ENCODE assay signal across 16 mouse cellular contexts in genomic region chr12:41878972-41879371, GRCm38 (mm10).
"Had no signal": no experiment of that assay in that cellular context is flagged by ENCODE, and none has a peak within 500 bp of the region (broad histone marks: within the 10 kb centered on the region; RNA-seq: fewer than 3 reads in every experiment).

No protein-coding gene starts in this region.

- H3K4me3 ChIP-seq: neural tube, embryonic 13.5 days; neural tube, embryonic 15.5 days; stomach, embryonic 15.5 days had no signal

- DNase-seq: retina, postnatal 1 day; right cerebral cortex, adult 18-20 months; right cerebral cortex, postnatal 14 days; right cerebral cortex, postnatal 25 days; right cerebral cortex, postnatal 4 days; spleen, adult 18-20 months; thymus, adult 18-20 months; thymus, adult 2 months; thymus, postnatal 14 days; thymus, postnatal 25 days; thymus, postnatal 36 days; thymus, postnatal 4 days had no signal

- H3K27ac ChIP-seq: neural tube, embryonic 13.5 days; neural tube, embryonic 15.5 days; stomach, embryonic 15.5 days; stomach, postnatal 0 days had no signal

- H3K36me3 ChIP-seq: neural tube, embryonic 13.5 days; neural tube, embryonic 15.5 days; stomach, embryonic 15.5 days had no signal

- H3K9ac ChIP-seq: neural tube, embryonic 13.5 days; neural tube, embryonic 15.5 days; stomach, embryonic 15.5 days had no signal

- H3K27me3 ChIP-seq: neural tube, embryonic 13.5 days; neural tube, embryonic 15.5 days; stomach, embryonic 15.5 days had no signal

- H3K9me3 ChIP-seq: neural tube, embryonic 13.5 days; neural tube, embryonic 15.5 days; stomach, embryonic 15.5 days had no signal

- H3K4me2 ChIP-seq: neural tube, embryonic 13.5 days; neural tube, embryonic 15.5 days; stomach, embryonic 15.5 days had no signal

- H3K4me1 ChIP-seq: neural tube, embryonic 13.5 days; stomach, embryonic 15.5 days had no signal
